Mouse (Mus musculus) hindbrain, embryonic 16.5 days (tissue): ENCODE results near the gene Serpinb3a. TPM values are rescaled to one million over a fixed set of nuclear protein-coding genes. Genes with fewer than 3 reads are reported as not detected.

Experiments used
- polyA plus RNA-seq: library from polyadenylated mRNA; unstranded; fragments of >200 nt; fragmentation: Nextera tagmentation; extraction: Ambion mirVana; gene quantifications from 2 replicates; pipeline ENCODE4 v1.2.1, GENCODE M21; 2015

Serpinb3a gene
- polyA plus RNA-seq, 1 experiment from 2014 or later = 0.09 TPM

Other genes with a start within 250 kb of the Serpinb3a start
- not detected in 2 replicates for gene Serpinb5, start 191.1 kb downstream of the Serpinb3a start, polyA plus RNA-seq
- gene Serpinb12, start 117.9 kb downstream of the Serpinb3a start, polyA plus RNA-seq = 0.12 and 0.23 TPM in 2 replicates
- not detected in 2 replicates for gene Serpinb13, start 71.3 kb downstream of the Serpinb3a start, polyA plus RNA-seq
- gene Serpinb3d, start 31.2 kb upstream of the Serpinb3a start, polyA plus RNA-seq = 0.13 TPM in 1 of 2 replicates, not detected in the other
- gene Serpinb3b, start 226.1 kb upstream of the Serpinb3a start, polyA plus RNA-seq = not detected in 2 replicates
- gene Serpinb3c, start 226.1 kb upstream of the Serpinb3a start, polyA plus RNA-seq = not detected in 2 replicates